Mouse (Mus musculus) forebrain, embryonic 11.5 days (tissue): ENCODE results near the gene Lrrc4. TPM values are rescaled to one million over a fixed set of nuclear protein-coding genes. Genes with fewer than 3 reads are reported as not detected.

Experiments used
- ATAC-seq: fragments of 200-750 bp; cut with Nextera tagmentation; replicated peaks from 2 replicates; pipeline ENCODE4 v1.8.0; 2017; ENCODE audit warnings: moderate TSS enrichment; ENCODE audit not compliant: low FRiP score
- DNase-seq: peaks from one replicate; pipeline ENCODE4 v3.0.0-alpha.2; 2017; ENCODE audit warnings: low spot score
- H3K27ac ChIP-seq: fragments of 300-500 bp; sonication (generic); 2 replicates; pipeline ENCODE4 v1.5.1; 2014; ENCODE audit warnings: low read depth, low read length
- H3K27me3 ChIP-seq: fragments of 300-500 bp; sonication (generic); 2 replicates; pipeline ENCODE4 v1.6.1; 2014; ENCODE audit warnings: mild to moderate bottlenecking, low read length, mixed read lengths; ENCODE audit not compliant: control insufficient read depth, insufficient read depth
- H3K36me3 ChIP-seq: fragments of 300-500 bp; sonication (generic); 2 replicates; pipeline ENCODE4 v1.6.1; 2014; ENCODE audit warnings: mild to moderate bottlenecking, low read length, moderate library complexity, mixed read lengths; ENCODE audit not compliant: control insufficient read depth, insufficient read depth
- H3K4me1 ChIP-seq: fragments of 300-500 bp; sonication (generic); replicated peaks from 2 replicates; pipeline ENCODE4 v1.6.1; 2014; ENCODE audit warnings: low read length, mixed read lengths; ENCODE audit not compliant: control insufficient read depth, insufficient read depth
- H3K4me2 ChIP-seq: fragments of 300-500 bp; sonication (generic); 2 replicates; pipeline ENCODE4 v1.6.1; 2014; ENCODE audit warnings: low read depth, mild to moderate bottlenecking, low read length, moderate library complexity, mixed read lengths; ENCODE audit not compliant: severe bottlenecking
- H3K4me3 ChIP-seq: fragments of 300-500 bp; sonication (generic); 2 replicates; pipeline ENCODE4 v1.5.1; 2014; ENCODE audit warnings: low read depth, low read length
- H3K9ac ChIP-seq: fragments of 300-500 bp; sonication (generic); 2 replicates; pipeline ENCODE4 v1.6.1; 2014; ENCODE audit warnings: low read length
- H3K9me3 ChIP-seq: fragments of 300-500 bp; sonication (generic); 2 replicates; pipeline ENCODE4 v1.6.1; 2016; ENCODE audit warnings: low read length, mixed read lengths; ENCODE audit not compliant: control insufficient read depth
- WGBS: fragments of 180-500 bp; shearing (Covaris S2); extraction: QIAGEN DNeasy Blood & Tissue Kit; methylation state at CpG from one replicate; pipeline ENCODE4 v1.1.7; 2014; 5-methylcytosine and 5-hydroxymethylcytosine counted together
- polyA plus RNA-seq: library from polyadenylated mRNA; unstranded; fragments of >200 nt; fragmentation: Nextera tagmentation; extraction: Ambion mirVana; gene quantifications from 2 replicates; pipeline ENCODE4 v1.2.1, GENCODE M21; 2014

The Lrrc4 gene
- polyA plus RNA-seq, 1 experiment from 2014 or later: 3.6 TPM

DNA sequence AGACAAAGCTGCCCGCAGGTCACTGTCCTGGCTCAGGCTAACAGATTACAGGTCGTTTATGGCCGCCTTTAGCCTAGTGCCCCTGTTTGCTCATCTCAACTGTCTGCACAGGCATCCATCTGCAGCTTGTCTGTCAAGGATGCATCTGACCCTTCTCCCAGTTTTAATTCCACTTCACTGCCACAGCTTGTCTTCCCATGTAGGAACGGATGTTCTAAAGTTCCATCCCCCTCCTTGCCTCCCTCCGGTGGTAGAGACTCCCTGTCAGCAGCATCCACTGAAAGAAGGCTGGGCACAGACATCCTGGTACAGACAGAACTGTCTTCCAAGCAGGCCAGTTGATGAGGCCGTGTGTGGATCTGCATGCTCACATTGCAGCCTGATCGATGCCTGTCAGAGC, 20.8 kb upstream of the Lrrc4 start:
- no peak for ATAC-seq
- no peaks in the 10 kb centered on the region for H3K36me3 ChIP-seq
- no peak overlapping the region for H3K4me3 ChIP-seq
- no peaks in the 10 kb centered on the region for H3K9me3 ChIP-seq
- no peak overlapping the region for H3K9ac ChIP-seq
- H3K27me3 ChIP-seq: no peaks in the 10 kb centered on the region
- WGBS: 71% methylated on average over 7 of the region's 7 CpGs
- H3K4me1 ChIP-seq: peaks cover 29% of the 10 kb centered on the region
- no peak for DNase-seq
- no peak overlapping the region for H3K4me2 ChIP-seq
- no peak overlapping the region for H3K27ac ChIP-seq

DNA sequence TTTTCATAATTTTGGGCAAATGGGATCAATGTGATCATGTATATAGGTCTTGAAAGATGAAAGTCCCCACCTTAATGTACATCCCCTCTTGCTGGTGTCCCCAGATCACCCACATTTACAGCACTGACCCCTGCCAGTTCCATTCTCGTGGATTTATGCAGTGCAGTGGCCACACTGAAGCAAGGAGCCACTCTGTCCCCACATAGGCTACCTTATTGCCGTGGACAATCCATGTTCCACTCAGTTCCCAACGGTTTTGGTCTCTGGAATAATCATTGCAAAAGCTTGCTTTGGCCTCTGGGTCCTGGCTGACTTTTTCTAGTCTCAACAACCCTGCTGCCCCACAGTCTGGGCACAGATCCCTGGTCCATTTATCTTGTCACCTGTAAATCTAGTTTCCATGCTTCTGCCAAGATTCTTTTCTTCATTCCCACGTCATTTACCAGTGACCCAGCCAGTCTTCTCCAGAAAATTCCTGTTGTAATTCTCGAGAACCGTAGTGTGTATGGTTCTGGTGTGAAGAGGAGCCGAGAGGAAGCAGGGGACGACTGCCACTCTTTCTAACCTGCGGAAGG, 18.9 kb upstream of the Lrrc4 start:
- Histone ChIP-seq H3K9ac (no peak overlapping the region), H3K4me3 (no peak overlapping the region), H3K27ac (no peak overlapping the region), H3K36me3 (no peaks in the 10 kb centered on the region), H3K27me3 (no peaks in the 10 kb centered on the region), H3K4me1 (peaks cover 28% of the 10 kb centered on the region), H3K9me3 (no peaks in the 10 kb centered on the region), H3K4me2 (no peak overlapping the region)
- no peak for DNase-seq
- no peak for ATAC-seq
- WGBS: 87% methylated on average over 9 of the region's 9 CpGs

DNA sequence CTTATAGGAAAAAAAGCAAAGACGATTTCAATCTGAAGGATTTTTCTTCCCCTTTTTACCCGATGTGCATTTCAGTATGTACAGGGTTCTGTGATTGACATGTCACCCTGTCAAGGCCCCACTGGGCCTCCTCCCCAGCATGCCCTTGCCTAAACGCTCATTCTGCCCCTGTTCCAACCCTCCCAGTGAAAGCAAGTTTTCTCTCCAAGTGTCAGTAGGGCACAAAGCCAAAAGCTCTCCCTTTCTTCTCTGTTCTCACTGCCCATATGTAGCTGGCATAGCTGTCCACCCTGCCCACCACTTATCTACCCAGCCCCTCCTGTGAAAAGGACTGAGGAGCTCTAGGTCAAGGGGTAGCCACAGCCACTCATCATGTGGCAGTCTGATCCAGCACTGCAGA, 17.8 kb upstream of the Lrrc4 start:
- WGBS: 57% methylated on average over 3 of the region's 3 CpGs
- H3K36me3 ChIP-seq: no peaks in the 10 kb centered on the region
- DNase-seq (no peak), ATAC-seq (no peak)
- H3K27ac ChIP-seq: no peak overlapping the region
- no peak overlapping the region for H3K9ac ChIP-seq
- peaks cover 22% of the 10 kb centered on the region for H3K4me1 ChIP-seq
- H3K4me3 ChIP-seq: no peak overlapping the region
- no peaks in the 10 kb centered on the region for H3K27me3 ChIP-seq
- H3K9me3 ChIP-seq: no peaks in the 10 kb centered on the region
- H3K4me2 ChIP-seq: no peak overlapping the region

DNA sequence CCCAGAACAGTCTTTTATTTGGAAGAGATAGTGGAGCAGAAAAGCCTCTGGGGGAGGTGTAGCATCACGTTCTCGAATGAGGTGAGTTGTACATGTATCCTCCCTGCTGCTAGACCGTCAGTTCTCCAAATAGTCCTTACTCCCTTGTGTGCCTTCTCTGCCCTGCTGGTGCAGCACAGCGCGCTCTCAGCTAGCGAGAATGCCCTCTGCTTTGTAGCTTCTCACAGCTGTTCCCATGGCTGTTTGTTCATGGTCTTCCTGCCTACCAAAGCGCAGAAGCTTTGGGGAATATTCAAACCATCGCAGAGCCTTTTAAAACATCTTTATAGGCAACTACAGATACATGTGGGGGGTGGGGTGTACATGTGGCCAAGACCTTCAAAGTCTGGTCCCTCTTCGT, 17.3 kb upstream of the Lrrc4 start:
- H3K9me3 ChIP-seq: no peaks in the 10 kb centered on the region
- WGBS: 78% methylated on average over 9 of the region's 9 CpGs
- no peak overlapping the region for H3K27ac ChIP-seq
- H3K4me2 ChIP-seq: no peak overlapping the region
- no peak overlapping the region for H3K9ac ChIP-seq
- H3K36me3 ChIP-seq: no peaks in the 10 kb centered on the region
- H3K27me3 ChIP-seq: no peaks in the 10 kb centered on the region
- H3K4me3 ChIP-seq: no peak overlapping the region
- H3K4me1 ChIP-seq: peaks cover 19% of the 10 kb centered on the region
- ATAC-seq (no peak), DNase-seq (no peak)

DNA sequence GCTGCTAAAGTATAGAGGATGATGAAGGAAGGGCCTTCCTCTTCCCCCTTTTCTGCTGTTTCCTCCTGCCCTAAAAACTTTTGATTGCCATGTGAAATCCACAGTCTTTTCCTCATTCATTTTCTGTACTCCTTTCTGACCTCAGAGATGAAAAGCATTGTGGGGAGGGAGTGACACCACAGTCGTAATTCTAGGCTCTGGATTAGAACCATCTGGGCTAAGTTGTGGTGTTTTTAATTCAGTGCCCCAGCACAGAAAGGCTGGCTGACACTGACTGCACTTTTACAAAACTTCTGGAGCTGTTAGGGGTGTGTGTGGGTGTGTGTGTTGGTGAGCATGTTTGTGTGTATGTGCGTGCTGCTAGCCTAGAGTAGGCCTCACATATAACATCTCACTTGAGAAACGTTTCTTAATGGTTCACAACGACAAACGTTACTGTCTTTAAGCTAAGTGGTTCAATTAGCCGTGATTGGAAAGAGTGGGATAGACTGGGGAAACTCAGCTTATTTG, 16.8 kb upstream of the Lrrc4 start:
- Histone ChIP-seq H3K4me3 (no peak overlapping the region), H3K4me2 (no peak overlapping the region), H3K36me3 (no peaks in the 10 kb centered on the region), H3K27me3 (no peaks in the 10 kb centered on the region), H3K4me1 (peaks cover 13% of the 10 kb centered on the region), H3K9me3 (no peaks in the 10 kb centered on the region), H3K9ac (no peak overlapping the region), H3K27ac (no peak overlapping the region)
- WGBS: 71% methylated on average over 6 of the region's 6 CpGs
- no peak for DNase-seq
- no peak for ATAC-seq

DNA sequence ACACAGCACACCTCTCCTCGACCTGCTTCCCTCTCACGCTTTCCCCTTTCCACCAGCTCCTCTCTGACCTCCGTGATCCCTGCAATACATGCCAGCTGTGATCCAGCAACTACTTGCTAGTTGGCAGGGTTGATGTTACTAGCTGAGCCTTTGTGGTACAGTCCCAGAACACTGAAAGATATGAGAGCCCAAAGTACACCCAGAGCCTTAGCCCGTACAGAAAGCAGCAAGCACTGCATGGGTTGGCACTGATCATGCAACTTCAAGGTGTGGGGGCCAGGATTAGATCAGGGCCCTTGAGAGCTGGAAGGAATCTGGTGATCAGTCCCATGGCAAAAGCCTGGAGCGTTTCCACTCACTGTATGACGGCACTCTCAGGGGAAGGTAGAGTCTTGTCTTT, 16.1 kb upstream of the Lrrc4 start:
- Histone ChIP-seq H3K4me3 (no peak overlapping the region), H3K27me3 (no peaks in the 10 kb centered on the region), H3K27ac (no peak overlapping the region), H3K36me3 (no peaks in the 10 kb centered on the region), H3K9me3 (no peaks in the 10 kb centered on the region), H3K4me2 (no peak overlapping the region), H3K9ac (no peak overlapping the region), H3K4me1 (peaks cover 17% of the 10 kb centered on the region; the same call in 1 of the 2 replicates)
- no peak for DNase-seq
- no peak for ATAC-seq
- 72% methylated on average over 6 of the region's 6 CpGs for WGBS

DNA sequence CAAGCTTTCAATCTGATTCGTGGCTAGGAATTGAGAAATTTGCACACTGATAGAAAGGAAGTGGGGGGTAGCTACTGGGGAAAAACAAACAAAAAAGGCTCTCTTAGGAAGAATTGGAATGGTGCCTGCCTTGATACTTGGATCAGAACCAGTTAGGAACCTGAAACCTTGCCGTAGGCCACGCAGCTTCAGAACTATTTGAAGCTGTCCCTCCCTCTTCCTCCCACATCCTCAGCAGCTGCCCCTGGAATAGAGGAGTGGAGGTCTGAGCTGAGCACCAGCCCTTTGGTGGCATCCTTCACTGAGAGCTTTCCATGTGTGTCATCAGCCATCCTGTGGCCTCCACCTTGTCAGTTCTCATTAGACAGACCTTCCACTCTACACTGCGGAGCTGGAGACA, 14.1 kb upstream of the Lrrc4 start:
- ATAC-seq (no peak), DNase-seq (no peak)
- Histone ChIP-seq H3K27ac (no peak overlapping the region), H3K4me1 (peaks cover 26% of the 10 kb centered on the region), H3K27me3 (no peaks in the 10 kb centered on the region), H3K9ac (no peak overlapping the region), H3K4me2 (no peak overlapping the region), H3K36me3 (no peaks in the 10 kb centered on the region), H3K4me3 (no peak overlapping the region), H3K9me3 (no peaks in the 10 kb centered on the region)
- 34% methylated on average over 4 of the region's 4 CpGs for WGBS

DNA sequence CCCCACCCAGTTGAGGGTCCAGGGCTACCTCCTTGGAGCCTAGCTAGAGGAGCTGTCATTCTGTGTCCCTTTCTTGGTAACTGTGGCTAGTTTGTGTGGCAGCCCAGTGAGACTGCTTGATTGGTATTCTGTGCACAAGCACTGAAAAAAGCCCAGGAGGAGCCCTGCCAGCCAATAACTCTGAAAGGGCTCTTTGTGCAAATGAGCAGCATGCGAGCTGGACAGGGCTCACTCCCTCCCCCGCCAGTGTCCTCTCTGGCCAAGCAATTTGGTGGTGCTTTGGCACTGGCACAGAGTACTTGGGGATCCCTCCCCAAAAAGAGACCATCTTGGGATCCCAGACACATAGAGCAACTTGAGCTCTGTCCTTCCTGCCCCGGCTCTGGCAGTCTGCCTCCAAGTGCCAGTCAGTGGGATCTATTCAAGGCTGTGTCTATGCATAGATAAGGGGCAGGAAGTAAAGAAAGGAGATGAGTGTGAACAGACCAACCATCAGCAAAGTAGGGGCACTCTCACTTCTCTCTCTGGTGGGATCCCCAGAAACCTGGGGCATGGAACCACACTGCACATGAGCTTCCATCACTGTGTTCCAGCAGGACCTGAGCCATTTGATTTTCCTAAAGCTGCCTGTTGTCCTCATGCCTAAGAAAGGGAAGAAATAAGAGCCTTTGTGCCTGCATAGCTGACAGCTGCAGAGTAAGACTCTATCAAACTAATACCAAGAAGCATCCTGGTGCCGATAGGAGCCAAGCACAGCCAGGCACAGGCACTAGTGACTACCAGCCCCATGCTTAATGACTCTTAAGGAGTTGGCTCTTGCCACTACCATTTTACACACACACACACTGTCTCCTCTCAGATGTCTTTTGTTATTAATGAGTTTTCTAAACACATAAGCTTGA, 11.1 kb upstream of the Lrrc4 start:
- H3K4me2 ChIP-seq: 0 out of 2 replicates have a peak overlapping the region, but pooled peaks have one; percentile 12

More for the DNA sequence above, 11.1 kb upstream of the Lrrc4 start:
- Histone ChIP-seq H3K4me1 (peaks cover 18% of the 10 kb centered on the region), H3K4me3 (no peak overlapping the region), H3K27me3 (no peaks in the 10 kb centered on the region), H3K9ac (peak overlapping the region; percentile 3; the same call in 1 of the 2 replicates), H3K9me3 (no peaks in the 10 kb centered on the region), H3K36me3 (no peaks in the 10 kb centered on the region), H3K27ac (peak overlapping the region; percentile 78)
- peak; percentile 78 for DNase-seq
- ATAC-seq: peak; percentile 90
- 24% methylated on average over 4 of the region's 4 CpGs for WGBS
